ENCODE assay signal across 16 mouse cellular contexts in genomic region chr5:53301496-53301895, GRCm38 (mm10). TPM values are rescaled to one million over a fixed set of nuclear protein-coding genes. Genes with fewer than 3 reads are reported as not detected.
DNase-seq lines count a peak whose midpoint lies in the region; ATAC-seq lines count a peak whose summit lies in the region.
"Had no signal": no experiment of that assay in that cellular context is flagged by ENCODE, and none has a peak within 500 bp of the region (broad histone marks: within the 10 kb centered on the region; RNA-seq: fewer than 3 reads in every experiment).

No protein-coding gene starts in this region.

- no peak overlapping the region for H3K4me2 ChIP-seq in heart, embryonic 12.5 days
- H3K4me2 ChIP-seq: heart, embryonic 15.5 days; lung, embryonic 14.5 days had no signal

- H3K4me3 ChIP-seq in heart, embryonic 12.5 days: no peak overlapping the region
- H3K4me3 ChIP-seq: heart, embryonic 15.5 days had no signal

- no peak for ATAC-seq in heart, embryonic 12.5 days (ENCODE audit: insufficient number of reproducible peaks, low FRiP score)
- ATAC-seq in erythroid progenitor cell, adult 5-6 weeks (replicated peaks; ENCODE audit: low FRiP score, poor library complexity, severe bottlenecking): no peak
- ATAC-seq: intestine, embryonic 16.5 days had no signal

- intact Hi-C loops in heart, postnatal 14 days (cut with DNase I): no loop called here

- H3K4me1 ChIP-seq in heart, embryonic 12.5 days (replicated peaks): no peaks in the 10 kb centered on the region
- H3K4me1 ChIP-seq: heart, embryonic 15.5 days had no signal

- 66% methylated on average over 8 of the region's 8 CpGs for WGBS in heart, embryonic 12.5 days

- H3K9ac ChIP-seq in heart, embryonic 12.5 days: no peak overlapping the region
- H3K9ac ChIP-seq: heart, embryonic 15.5 days; lung, embryonic 14.5 days had no signal

- peak; percentile 15 for DNase-seq in adrenal gland, postnatal 14 days
- no peak for DNase-seq in adrenal gland, adult 8-10 months
- peak; percentile 31 to 42 for DNase-seq in heart, adult 18-20 months
- peak; percentile 66 for DNase-seq in Muller cell, postnatal 12 days (ENCODE audit: inconsistent ontology term)
- DNase-seq in heart, postnatal 14 days: peak; percentile 26 to 50
- no peak for DNase-seq in thymus, postnatal 25 days
- DNase-seq: cerebellum, adult 9-11 months; kidney, postnatal 10 days; lung, embryonic 14.5 days; midbrain, embryonic 14.5 days; right cerebral cortex, postnatal 25 days; thymus, postnatal 36 days had no signal

- H3K36me3 ChIP-seq in heart, embryonic 12.5 days: no peaks in the 10 kb centered on the region
- H3K36me3 ChIP-seq: heart, embryonic 15.5 days had no signal

- H3K9me3 ChIP-seq in heart, embryonic 12.5 days (replicated peaks): no peaks in the 10 kb centered on the region
- H3K9me3 ChIP-seq: heart, embryonic 15.5 days had no signal

- no peaks in the 10 kb centered on the region for H3K27me3 ChIP-seq in heart, embryonic 12.5 days (replicated peaks)
- H3K27me3 ChIP-seq: heart, embryonic 15.5 days had no signal

- no peak overlapping the region for H3K27ac ChIP-seq in heart, embryonic 12.5 days (ENCODE audit: poor library complexity, severe bottlenecking)
- H3K27ac ChIP-seq: heart, embryonic 15.5 days had no signal

RNA-seq across cellular contexts. Expression of gene Smim20, which starts 34.6 kb away (rescaled TPM):
- total RNA-seq in adrenal gland, postnatal 14 days (2021): 63.7 and 65.9 TPM in 2 replicates
- total RNA-seq in adrenal gland, adult 8-10 months (2022): 10 to 100 TPM; 55.6 to 62.9 (median 59.5) TPM
- total RNA-seq in heart, adult 18-20 months (2021): 100 to 1,000 TPM; 102 to 119 TPM
- 141 and 153 TPM in 2 replicates for polyA plus RNA-seq in heart, embryonic 12.5 days (2016; fragmentation: Nextera tagmentation; extraction: Ambion mirVana)
- total RNA-seq in heart, postnatal 14 days (2021): 10 to 100 TPM; 80.5 to 80.8 TPM
- 1.3 and 28.8 TPM in 2 replicates for total RNA-seq in erythroid progenitor cell, adult 5-6 weeks (2015; ENCODE audit: low replicate concordance)
- 12.8 and 16.4 TPM in 2 replicates for total RNA-seq in erythroid progenitor cell, adult 5-6 weeks (2017; ENCODE audit: low replicate concordance)

Comparison
In these comparisons a context has a peak if more than half of its experiments do, and no peak if none do; other contexts are left out.
1. DNase-seq: peak in adrenal gland, postnatal 14 days (single experiment), heart, adult 18-20 months (2 of 2), Muller cell, postnatal 12 days (single experiment) and heart, postnatal 14 days (2 of 2); none in adrenal gland, adult 8-10 months (single experiment) and thymus, postnatal 25 days (single experiment).